Mouse (Mus musculus): ENCODE data around the gene Rnf169. TPM values are rescaled to one million over a fixed set of nuclear protein-coding genes. Genes with fewer than 3 reads are reported as not detected.

Gene Rnf169
- polyA plus RNA-seq, 1 experiment, result 13.3 TPM

DNA sequence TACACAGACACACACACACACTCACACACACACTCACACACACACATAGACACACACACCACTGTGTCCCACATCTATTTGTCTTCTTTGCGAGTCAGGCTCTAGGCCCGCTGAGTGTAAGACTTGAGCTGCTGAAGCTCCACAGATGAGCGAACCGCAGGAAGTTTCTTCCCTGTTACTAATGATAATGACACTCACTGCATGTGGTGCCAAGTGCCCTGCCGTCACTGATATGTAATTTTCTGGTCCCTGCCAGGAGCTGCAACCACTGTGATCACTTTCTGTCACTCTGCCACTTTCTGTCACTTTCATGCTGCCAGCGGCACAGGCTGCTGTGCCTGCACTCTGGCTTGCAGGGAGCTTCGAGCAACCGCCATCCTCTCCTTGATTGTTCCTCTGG is 31.8 kb upstream of the Rnf169 start:
- no peak for TF ChIP-seq POLR2A (IDR thresholded peaks at IDR 0.05; ENCODE audit: control insufficient read depth, extremely low read depth, insufficient read depth, low read length, poor library complexity)
- TF ChIP-seq CTCF (IDR thresholded peaks at IDR 0.05; ENCODE audit: borderline replicate concordance, control insufficient read depth, extremely low read depth, insufficient read depth, low read length, poor library complexity), result no peak
- Histone ChIP-seq H3K4me3 (ENCODE audit: control insufficient read depth, insufficient read depth, low read length) (no peak overlapping the region), H3K4me1 (replicated peaks; ENCODE audit: control insufficient read depth, insufficient read depth, low read length) (peaks cover 3% of the 10 kb centered on the region), H3K27me3 (ENCODE audit: control insufficient read depth, insufficient read depth, low read length) (no peaks in the 10 kb centered on the region; the same call in 1 of the 2 replicates), H3K36me3 (ENCODE audit: control insufficient read depth, insufficient read depth, low read length) (no peaks in the 10 kb centered on the region), H3K27ac (ENCODE audit: control insufficient read depth, insufficient read depth, low read length) (no peak overlapping the region)
- 91% methylated on average over 8 of the region's 8 CpGs for WGBS
- DNase-seq, result no peak

DNA sequence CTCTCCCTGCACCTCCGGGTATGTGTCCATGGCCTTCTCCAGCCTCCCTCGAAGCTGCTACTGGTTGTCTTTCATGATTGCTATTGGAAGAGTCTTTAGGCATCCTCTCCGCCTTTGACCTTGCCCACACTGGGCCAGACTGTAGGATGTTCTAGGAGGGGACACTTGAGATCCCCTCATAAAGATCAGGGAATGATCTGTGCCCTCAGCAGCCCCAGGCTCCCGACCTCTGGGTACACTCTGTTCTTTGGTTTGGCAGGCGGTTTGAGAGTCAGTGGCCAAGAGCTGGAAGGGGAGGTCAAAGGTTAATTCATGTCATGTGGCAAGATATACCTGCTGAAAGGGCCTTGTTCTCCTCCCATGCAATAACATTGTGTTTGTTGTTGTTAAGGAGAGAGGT is 30.5 kb upstream of the Rnf169 start:
- no peaks in the 10 kb centered on the region for H3K36me3 ChIP-seq (ENCODE audit: control insufficient read depth, insufficient read depth, low read length)
- H3K4me1 ChIP-seq (replicated peaks; ENCODE audit: control insufficient read depth, insufficient read depth, low read length), result peaks cover 3% of the 10 kb centered on the region
- no peak overlapping the region for H3K4me3 ChIP-seq (ENCODE audit: control insufficient read depth, insufficient read depth, low read length)
- no peak overlapping the region for H3K27ac ChIP-seq (ENCODE audit: control insufficient read depth, insufficient read depth, low read length)
- TF ChIP-seq POLR2A (IDR thresholded peaks at IDR 0.05; ENCODE audit: control insufficient read depth, extremely low read depth, insufficient read depth, low read length, poor library complexity), result no peak
- no peak for TF ChIP-seq CTCF (IDR thresholded peaks at IDR 0.05; ENCODE audit: borderline replicate concordance, control insufficient read depth, extremely low read depth, insufficient read depth, low read length, poor library complexity)
- H3K27me3 ChIP-seq (ENCODE audit: control insufficient read depth, insufficient read depth, low read length), result no peaks in the 10 kb centered on the region; the same call in 1 of the 2 replicates
- no peak for DNase-seq
- 66% methylated on average over 5 of the region's 5 CpGs for WGBS

DNA sequence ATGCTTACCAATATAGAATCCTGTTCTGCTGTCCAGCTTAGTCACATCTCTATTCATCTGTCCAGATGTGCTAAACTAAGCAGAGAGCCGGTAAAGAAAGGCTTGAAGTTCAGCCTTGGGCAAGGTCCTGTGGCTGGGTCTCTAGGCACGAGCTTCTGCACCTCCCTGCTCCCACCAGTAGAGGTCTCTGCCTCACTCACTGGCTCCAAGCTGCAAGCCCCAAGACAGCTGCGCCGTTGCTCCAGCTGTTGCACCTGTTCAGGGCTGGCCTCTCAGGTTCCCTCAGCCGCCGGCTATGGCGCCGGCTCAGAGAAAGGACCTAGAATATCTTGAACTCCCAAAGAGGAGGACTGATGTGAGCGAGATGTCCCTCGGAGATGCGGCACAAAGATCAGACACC is 29.4 kb upstream of the Rnf169 start:
- no peak overlapping the region for H3K4me3 ChIP-seq (ENCODE audit: control insufficient read depth, insufficient read depth, low read length)
- DNase-seq, result peak; percentile 82
- no peak overlapping the region for H3K27ac ChIP-seq (ENCODE audit: control insufficient read depth, insufficient read depth, low read length)
- no peaks in the 10 kb centered on the region for H3K36me3 ChIP-seq (ENCODE audit: control insufficient read depth, insufficient read depth, low read length)
- 9% methylated on average over 11 of the region's 11 CpGs for WGBS
- peaks cover 3% of the 10 kb centered on the region for H3K4me1 ChIP-seq (replicated peaks; ENCODE audit: control insufficient read depth, insufficient read depth, low read length)
- peaks cover 4% of the 10 kb centered on the region; the same call in 1 of the 2 replicates for H3K27me3 ChIP-seq (ENCODE audit: control insufficient read depth, insufficient read depth, low read length)
- TF ChIP-seq CTCF (IDR thresholded peaks at IDR 0.05; ENCODE audit: borderline replicate concordance, control insufficient read depth, extremely low read depth, insufficient read depth, low read length, poor library complexity), result peak; percentile 86
- no peak for TF ChIP-seq POLR2A (IDR thresholded peaks at IDR 0.05; ENCODE audit: control insufficient read depth, extremely low read depth, insufficient read depth, low read length, poor library complexity)

DNA sequence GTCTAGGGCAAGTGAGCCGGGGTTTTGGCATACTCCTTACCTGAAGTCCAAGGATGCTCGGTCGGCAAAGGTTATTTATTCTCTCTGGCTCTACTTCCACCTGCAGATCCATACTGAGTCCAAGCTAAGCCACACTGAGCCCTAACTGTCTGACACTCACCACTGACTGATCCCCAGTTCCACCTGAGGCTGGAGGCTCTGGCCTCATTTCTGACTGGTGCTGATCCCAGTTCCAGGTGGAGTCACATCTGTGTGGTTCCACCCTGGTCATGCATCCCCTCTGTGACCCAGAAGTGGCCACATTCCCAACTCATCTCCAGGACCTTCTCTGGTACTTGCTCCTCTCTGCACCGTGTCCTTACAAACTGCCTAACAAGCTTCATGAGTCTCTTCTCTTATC is 28.5 kb upstream of the Rnf169 start:
- WGBS, result 92% methylated on average over 4 of the region's 4 CpGs
- no peaks in the 10 kb centered on the region for H3K36me3 ChIP-seq (ENCODE audit: control insufficient read depth, insufficient read depth, low read length)
- no peak for DNase-seq
- H3K4me3 ChIP-seq (ENCODE audit: control insufficient read depth, insufficient read depth, low read length), result no peak overlapping the region
- peaks cover 4% of the 10 kb centered on the region; the same call in 1 of the 2 replicates for H3K27me3 ChIP-seq (ENCODE audit: control insufficient read depth, insufficient read depth, low read length)
- TF ChIP-seq CTCF (IDR thresholded peaks at IDR 0.05; ENCODE audit: borderline replicate concordance, control insufficient read depth, extremely low read depth, insufficient read depth, low read length, poor library complexity) (no peak), POLR2A (IDR thresholded peaks at IDR 0.05; ENCODE audit: control insufficient read depth, extremely low read depth, insufficient read depth, low read length, poor library complexity) (no peak)
- peaks cover 3% of the 10 kb centered on the region for H3K4me1 ChIP-seq (replicated peaks; ENCODE audit: control insufficient read depth, insufficient read depth, low read length)
- H3K27ac ChIP-seq (ENCODE audit: control insufficient read depth, insufficient read depth, low read length), result no peak overlapping the region

DNA sequence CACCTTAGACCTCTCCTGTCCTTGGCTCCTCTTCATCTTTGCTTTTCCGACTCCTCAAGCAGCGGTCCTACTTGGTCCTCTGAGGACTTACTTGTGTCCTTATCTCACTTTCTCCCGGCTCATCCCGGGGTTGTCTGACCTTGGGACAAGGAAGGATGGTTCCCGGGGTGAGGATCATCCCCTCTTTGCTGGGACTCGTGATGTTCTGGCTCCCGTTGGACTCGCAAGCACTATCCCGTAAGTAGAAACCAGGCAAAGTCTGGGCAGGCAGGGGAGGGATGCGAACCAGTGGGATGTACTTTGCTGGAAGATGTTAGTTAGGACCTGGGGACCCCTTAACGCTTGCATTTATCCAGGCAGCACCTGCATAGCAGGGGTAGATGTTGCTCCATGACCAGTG is 26.2 kb upstream of the Rnf169 start:
- TF ChIP-seq CTCF (IDR thresholded peaks at IDR 0.05; ENCODE audit: borderline replicate concordance, control insufficient read depth, extremely low read depth, insufficient read depth, low read length, poor library complexity) (no peak), POLR2A (IDR thresholded peaks at IDR 0.05; ENCODE audit: control insufficient read depth, extremely low read depth, insufficient read depth, low read length, poor library complexity) (no peak)
- Histone ChIP-seq H3K4me3 (ENCODE audit: control insufficient read depth, insufficient read depth, low read length) (no peak overlapping the region), H3K36me3 (ENCODE audit: control insufficient read depth, insufficient read depth, low read length) (no peaks in the 10 kb centered on the region), H3K4me1 (replicated peaks; ENCODE audit: control insufficient read depth, insufficient read depth, low read length) (peaks cover 3% of the 10 kb centered on the region), H3K27ac (ENCODE audit: control insufficient read depth, insufficient read depth, low read length) (no peak overlapping the region), H3K27me3 (ENCODE audit: control insufficient read depth, insufficient read depth, low read length) (peaks cover 4% of the 10 kb centered on the region; the same call in 1 of the 2 replicates)
- WGBS, result 17% methylated on average over 11 of the region's 11 CpGs
- DNase-seq, result no peak

DNA sequence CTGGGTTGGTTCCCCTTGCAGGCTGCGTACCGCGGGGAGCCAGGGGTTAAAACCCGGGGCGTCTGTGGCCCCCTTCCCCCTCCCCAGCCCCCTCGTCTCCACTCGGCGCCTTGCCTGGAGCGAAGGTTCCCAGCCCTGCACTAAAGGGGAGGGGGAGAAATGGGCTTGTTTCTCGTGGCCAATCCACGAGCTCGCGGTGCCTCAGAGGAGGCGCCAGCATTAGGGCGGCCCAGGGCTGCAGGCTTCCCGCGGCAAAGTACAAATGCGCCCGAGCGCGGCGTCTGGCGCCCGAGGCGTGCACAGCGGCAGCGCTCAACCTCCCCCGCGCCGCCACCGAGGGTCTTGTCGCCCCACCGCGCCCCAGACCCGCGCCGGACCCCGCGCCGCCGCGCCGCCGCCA is 25.5 kb upstream of the Rnf169 start, which contains the start of gene Chrdl2:
Gene Chrdl2, plus strand, starts transcription at position 383 of the 400 bp plus-strand sequence.
- Histone ChIP-seq H3K27ac (ENCODE audit: control insufficient read depth, insufficient read depth, low read length) (no peak within 1 kb of the TSS), H3K4me1 (replicated peaks; ENCODE audit: control insufficient read depth, insufficient read depth, low read length) (peaks cover 3% of the 10 kb centered on the region), H3K27me3 (ENCODE audit: control insufficient read depth, insufficient read depth, low read length) (peaks cover 4% of the 10 kb centered on the region; the same call in 1 of the 2 replicates), H3K36me3 (ENCODE audit: control insufficient read depth, insufficient read depth, low read length) (no peaks in the 10 kb centered on the region), H3K4me3 (ENCODE audit: control insufficient read depth, insufficient read depth, low read length) (no peak within 1 kb of the TSS)
- under 1% methylated on average over 44 of the region's 44 CpGs for WGBS
- DNase-seq, result peak; percentile 22
- TF ChIP-seq CTCF (IDR thresholded peaks at IDR 0.05; ENCODE audit: borderline replicate concordance, control insufficient read depth, extremely low read depth, insufficient read depth, low read length, poor library complexity) (no peak), POLR2A (IDR thresholded peaks at IDR 0.05; ENCODE audit: control insufficient read depth, extremely low read depth, insufficient read depth, low read length, poor library complexity) (no peak)

DNA sequence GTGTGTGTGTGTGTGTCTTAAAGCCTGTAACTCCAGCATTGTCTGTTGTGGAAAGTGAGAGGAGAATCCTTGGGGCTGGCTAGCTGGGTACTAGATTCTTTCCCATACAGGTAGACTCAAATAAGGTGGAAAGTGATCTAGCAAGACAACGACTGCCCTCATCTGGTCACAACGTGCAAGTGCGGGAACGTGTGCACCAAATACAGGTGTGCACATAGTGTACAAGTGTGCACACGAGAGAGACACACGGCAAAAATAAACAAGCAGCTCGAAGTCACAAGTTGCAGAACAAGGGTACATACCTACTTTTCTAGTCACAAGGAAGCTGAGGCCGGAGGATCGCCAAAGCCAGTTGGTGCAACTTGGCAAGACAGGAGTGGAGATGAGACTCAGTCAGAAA is 23.5 kb upstream of the Rnf169 start:
- 40% methylated on average over 9 of the region's 9 CpGs for WGBS
- H3K36me3 ChIP-seq (ENCODE audit: control insufficient read depth, insufficient read depth, low read length), result no peaks in the 10 kb centered on the region
- H3K27me3 ChIP-seq (ENCODE audit: control insufficient read depth, insufficient read depth, low read length), result peaks cover 4% of the 10 kb centered on the region; the same call in 1 of the 2 replicates
- no peak overlapping the region for H3K27ac ChIP-seq (ENCODE audit: control insufficient read depth, insufficient read depth, low read length)
- H3K4me1 ChIP-seq (replicated peaks; ENCODE audit: control insufficient read depth, insufficient read depth, low read length), result no peaks in the 10 kb centered on the region
- H3K4me3 ChIP-seq (ENCODE audit: control insufficient read depth, insufficient read depth, low read length), result no peak overlapping the region
- DNase-seq, result peak; percentile 60
- peak; percentile 42; the same call in 1 of the 2 replicates for TF ChIP-seq CTCF (IDR thresholded peaks at IDR 0.05; ENCODE audit: borderline replicate concordance, control insufficient read depth, extremely low read depth, insufficient read depth, low read length, poor library complexity)
- no peak for TF ChIP-seq POLR2A (IDR thresholded peaks at IDR 0.05; ENCODE audit: control insufficient read depth, extremely low read depth, insufficient read depth, low read length, poor library complexity)

All from thymus, adult 2 months (tissue).